Mouse (Mus musculus) liver, postnatal 0 days (tissue): ENCODE data around the gene Adam19.

Experiments
- CTCF ChIP-seq: sonication (generic); IDR thresholded peaks from 2 replicates; pipeline ENCODE4 v1.5.1; 2016; ENCODE audit warnings: antibody characterized with exemption, low read depth
- EP300 ChIP-seq: IDR thresholded peaks from 2 replicates; pipeline ENCODE4 v1.6.1; 2016; ENCODE audit warnings: antibody characterized with exemption, low read depth, mild to moderate bottlenecking

GRCm38 (mm10) chr11:46096265-46096649 lies 40.5 kb downstream of the Adam19 start:
- TF ChIP-seq CTCF (no peak), EP300 (no peak)
